Mouse (Mus musculus): ENCODE results near the gene Cnr2.

The Cnr2 gene

GRCm38 (mm10) chr4:135904810-135905209 lies 9.6 kb downstream of the Cnr2 start:
- no peak for DNase-seq (ENCODE audit: low spot score in 2 of 2)

- DNase-seq (ENCODE audit: low spot score in 2 of 2), result no peak
Observed at GRCm38 (mm10) chr4:135906633-135907032, 11.4 kb downstream of the Cnr2 start.

GRCm38 (mm10) chr4:135909326-135910066 lies 14.3 kb downstream of the Cnr2 start:
- DNase-seq (ENCODE audit: low spot score in 2 of 2), result no peak

GRCm38 (mm10) chr4:135911531-135911930 lies 16.3 kb downstream of the Cnr2 start:
- no peak for DNase-seq (ENCODE audit: low spot score in 2 of 2)

- no peak for DNase-seq (ENCODE audit: low spot score in 2 of 2)
Observed at GRCm38 (mm10) chr4:135912164-135912563, 17.0 kb downstream of the Cnr2 start.

- no peak for DNase-seq (ENCODE audit: low spot score in 2 of 2)
Observed at GRCm38 (mm10) chr4:135912835-135913234, 17.6 kb downstream of the Cnr2 start.

GRCm38 (mm10) chr4:135913433-135913832 lies 18.2 kb downstream of the Cnr2 start:
- DNase-seq (ENCODE audit: low spot score in 2 of 2), result no peak

GRCm38 (mm10) chr4:135918635-135919279 lies 23.6 kb downstream of the Cnr2 start:
- DNase-seq (ENCODE audit: low spot score in 2 of 2), result no peak

GRCm38 (mm10) chr4:135919280-135919639 lies 24.1 kb downstream of the Cnr2 start:
- no peak for DNase-seq (ENCODE audit: low spot score in 2 of 2)

GRCm38 (mm10) chr4:135920304-135921241 lies 25.4 kb downstream of the Cnr2 start, which contains the start of gene Fuca1:
Gene Fuca1, plus strand, starts transcription at chr4:135920735.
- DNase-seq (ENCODE audit: low spot score in 2 of 2), result peak; percentile 91 to 92

- no peak for DNase-seq (ENCODE audit: low spot score in 2 of 2)
Observed at GRCm38 (mm10) chr4:135921257-135922120, 26.3 kb downstream of the Cnr2 start.

GRCm38 (mm10) chr4:135922190-135922589 lies 27.0 kb downstream of the Cnr2 start:
- no peak for DNase-seq (ENCODE audit: low spot score in 2 of 2)

GRCm38 (mm10) chr4:135924418-135924817 lies 29.2 kb downstream of the Cnr2 start:
- DNase-seq (ENCODE audit: low spot score in 2 of 2), result no peak

GRCm38 (mm10) chr4:135925341-135925740 lies 30.1 kb downstream of the Cnr2 start:
- DNase-seq (ENCODE audit: low spot score in 2 of 2), result no peak

GRCm38 (mm10) chr4:135926195-135926808 lies 31.1 kb downstream of the Cnr2 start:
- no peak for DNase-seq (ENCODE audit: low spot score in 2 of 2)

GRCm38 (mm10) chr4:135926861-135927260 lies 31.7 kb downstream of the Cnr2 start:
- no peak for DNase-seq (ENCODE audit: low spot score in 2 of 2)

GRCm38 (mm10) chr4:135928376-135928775 lies 33.2 kb downstream of the Cnr2 start:
- DNase-seq (ENCODE audit: low spot score in 2 of 2), result no peak

GRCm38 (mm10) chr4:135929405-135929804 lies 34.2 kb downstream of the Cnr2 start:
- no peak for DNase-seq (ENCODE audit: low spot score in 2 of 2)

- DNase-seq (ENCODE audit: low spot score in 2 of 2), result no peak
Observed at GRCm38 (mm10) chr4:135929828-135930227, 34.6 kb downstream of the Cnr2 start.

- DNase-seq (ENCODE audit: low spot score in 2 of 2), result no peak
Observed at GRCm38 (mm10) chr4:135930239-135930638, 35.0 kb downstream of the Cnr2 start.

GRCm38 (mm10) chr4:135931832-135932231 lies 36.6 kb downstream of the Cnr2 start:
- no peak for DNase-seq (ENCODE audit: low spot score in 2 of 2)

All from frontal cortex, postnatal 25 days (tissue).